Mouse (Mus musculus) lung, adult 2 months (tissue): ENCODE data around the gene Abca5.
A peak's percentile ranks its signal among the peaks of the same experiment; 100 is the strongest.

ENCODE experiments used
- CTCF ChIP-seq: fragments of 200-500 bp; IDR thresholded peaks from 2 replicates; pipeline ENCODE4 v1.5.1; 2011; ENCODE audit warnings: mild to moderate bottlenecking, low read length, control low read depth; ENCODE audit not compliant: insufficient read depth
- POLR2A ChIP-seq: fragments of 200-500 bp; IDR thresholded peaks from 2 replicates; pipeline ENCODE4 v1.6.1; 2011; ENCODE audit warnings: low read depth, mild to moderate bottlenecking, control low read depth, low read length, borderline replicate concordance; ENCODE audit errors: extremely low read depth

DNA sequence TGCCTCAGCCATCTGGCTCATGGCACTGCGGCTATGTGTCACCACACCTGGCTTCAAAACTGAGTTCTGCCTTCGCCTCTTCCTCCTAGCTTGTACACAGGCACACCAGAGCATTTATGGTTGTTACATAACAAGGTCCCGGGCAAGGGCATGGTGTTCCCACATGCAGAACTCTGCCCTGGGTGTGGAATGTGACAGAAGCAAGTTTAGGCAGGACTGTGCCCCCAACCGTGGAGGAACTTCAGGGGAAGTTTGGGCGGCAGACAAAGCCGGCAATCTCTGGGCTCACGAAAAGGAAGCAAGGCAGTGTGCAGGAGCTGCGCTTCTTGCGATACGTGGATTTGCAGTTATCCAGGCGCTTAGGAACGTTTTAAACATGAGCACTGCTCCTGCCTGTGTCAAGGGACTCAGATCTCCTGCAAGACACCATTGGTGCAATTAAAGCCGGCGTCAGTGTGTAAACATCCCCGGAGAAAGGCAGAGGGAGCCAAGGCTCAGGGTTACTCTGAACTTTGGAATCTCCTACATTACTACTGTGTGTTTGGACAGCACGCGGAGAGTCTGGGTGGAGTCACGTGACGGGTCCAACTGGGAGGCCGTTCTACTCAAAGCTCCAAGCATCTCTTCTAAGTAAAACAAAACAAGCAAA, 42.3 kb upstream of the Abca5 start:
- TF ChIP-seq CTCF (peak; percentile 26; the same call in 1 of the 2 replicates), POLR2A (no peak)
